Mouse (Mus musculus) liver, embryonic 14.5 days (tissue): ENCODE results near the gene Hist2h2ab. TPM values are rescaled to one million over a fixed set of nuclear protein-coding genes. Genes with fewer than 3 reads are reported as not detected.
"Not testable (repeated sequence)": the region's sequence is repeated elsewhere in the genome, so short reads cannot be mapped to it uniquely, and the experiment has no call there.

Experiments used
- ATAC-seq: fragments of 200-750 bp; cut with Nextera tagmentation; 2 replicates; pipeline ENCODE4 v1.8.0; 2017; ENCODE audit warnings: moderate number of reproducible peaks, mild to moderate bottlenecking, moderate library complexity; ENCODE audit not compliant: insufficient read depth
- DNase-seq, 3 experiments: peaks; one replicate each; pipeline ENCODE4 v3.0.0-alpha.2; 2012 to 2013; ENCODE audit warnings: low read depth in 3 of 3, low spot score in 3 of 3
- H3K27ac ChIP-seq: fragments of 300-500 bp; sonication (generic); 2 replicates; pipeline ENCODE4 v1.5.1; 2014; ENCODE audit warnings: moderate library complexity, mild to moderate bottlenecking, control low read depth, inconsistent platforms
- H3K27me3 ChIP-seq: fragments of 300-500 bp; sonication (generic); 2 replicates; pipeline ENCODE4 v1.6.1; 2014; ENCODE audit warnings: mild to moderate bottlenecking, low read length, moderate library complexity; ENCODE audit not compliant: control insufficient read depth, insufficient read depth
- H3K36me3 ChIP-seq: fragments of 300-500 bp; sonication (generic); replicated peaks from 2 replicates; pipeline ENCODE4 v1.6.1; 2014; ENCODE audit warnings: low read depth; ENCODE audit not compliant: control insufficient read depth, insufficient read depth
- H3K4me1 ChIP-seq, 2 experiments: fragments of 200-500 bp in 1 of 2; fragments of 300-500 bp in 1 of 2; sonication (generic) in 1 of 2; replicated peaks; 2 replicates each; pipeline ENCODE4 v1.6.1; 2012 to 2014; ENCODE audit warnings: antibody characterized with exemption in 1 of 2, inconsistent platforms in 1 of 2, low read length in 1 of 2; ENCODE audit not compliant: control insufficient read depth in 2 of 2, insufficient read depth in 2 of 2
- H3K4me2 ChIP-seq: fragments of 300-500 bp; sonication (generic); 2 replicates; pipeline ENCODE4 v1.6.1; 2014; ENCODE audit warnings: low read depth, mild to moderate bottlenecking, control low read depth, moderate library complexity
- H3K4me3 ChIP-seq, 2 experiments: fragments of 200-500 bp in 1 of 2; fragments of 300-500 bp in 1 of 2; sonication (generic) in 1 of 2; 2 replicates each; pipeline ENCODE4 v1.5.1; 2012 to 2014; ENCODE audit warnings: low read depth in 2 of 2, low read length in 2 of 2, mild to moderate bottlenecking in 2 of 2, control low read depth in 1 of 2, inconsistent platforms in 1 of 2, moderate library complexity in 1 of 2; ENCODE audit not compliant: insufficient read depth in 1 of 2
- H3K9ac ChIP-seq: fragments of 300-500 bp; sonication (generic); replicated peaks from 2 replicates; pipeline ENCODE4 v1.6.1; 2014; ENCODE audit warnings: mild to moderate bottlenecking, control low read depth, moderate library complexity
- H3K9me3 ChIP-seq: fragments of 300-500 bp; sonication (generic); 2 replicates; pipeline ENCODE4 v1.6.1; 2016; ENCODE audit warnings: low read length, mixed read lengths; ENCODE audit not compliant: control insufficient read depth
- CTCF ChIP-seq: IDR thresholded peaks from 2 replicates; pipeline ENCODE4 v1.5.1; 2016; ENCODE audit warnings: antibody characterized with exemption, low read depth, control low read depth
- EP300 ChIP-seq: IDR thresholded peaks from 2 replicates; pipeline ENCODE4 v1.6.1; 2016; ENCODE audit warnings: antibody characterized with exemption, low read depth
- WGBS: fragments of 180-500 bp; shearing (Covaris S2); extraction: QIAGEN DNeasy Blood & Tissue Kit; methylation state at CpG from one replicate; pipeline ENCODE4 v1.1.7; 2014; ENCODE audit not compliant: insufficient replicate concordance; 5-methylcytosine and 5-hydroxymethylcytosine counted together
- polyA plus RNA-seq, 2 experiments: library from polyadenylated mRNA; depleted of rRNA in 1 of 2; stranded (reverse) in 1 of 2; unstranded in 1 of 2; fragments of >200 nt; fragmentation: Nextera tagmentation in 1 of 2; extraction: Ambion mirVana in 1 of 2; gene quantifications; 2 replicates each; pipeline versions ENCODE4 v1.2.1 to v1.2.3; 2012 to 2014

Gene Hist2h2ab
- polyA plus RNA-seq, 2 experiments = 0.52 to 0.68 TPM

- ATAC-seq = no peak
- 22% methylated on average over 7 of the region's 7 CpGs for WGBS
- peak in 1 of 3 experiments; percentile 65 for DNase-seq
Measured at GRCm38 (mm10) chr3:96237335-96237903, 17.8 kb downstream of the Hist2h2ab start.

DNA sequence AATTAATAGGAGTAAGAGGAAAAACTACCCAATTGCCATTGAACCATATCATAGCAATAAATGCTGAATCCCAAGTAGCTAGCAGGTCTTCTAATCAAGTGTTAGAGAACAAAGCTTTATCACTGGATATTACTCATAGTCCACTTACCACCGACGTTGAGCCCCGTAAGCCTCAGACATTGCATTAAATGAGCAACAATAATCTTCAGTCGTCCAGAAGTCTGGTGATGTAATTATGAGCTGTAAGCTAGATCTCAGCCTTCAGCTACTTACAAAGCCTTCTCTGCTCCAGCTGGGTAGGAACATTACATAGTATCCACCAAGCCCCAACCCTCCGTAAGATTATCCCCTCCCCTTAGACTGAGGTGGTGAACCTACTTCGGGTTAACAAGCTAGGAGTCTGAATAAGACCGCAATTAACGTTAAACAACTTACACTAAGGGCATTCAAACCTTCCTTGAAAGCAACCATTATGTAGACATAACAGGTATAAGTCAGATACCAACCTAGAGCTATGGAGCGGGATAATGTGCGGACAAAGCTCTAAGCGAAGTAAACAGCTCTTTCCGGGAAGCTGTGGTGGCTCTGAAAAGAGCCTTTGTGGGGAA lies 18.3 kb downstream of the Hist2h2ab start:
- Histone ChIP-seq H3K27ac (peak overlapping the region; percentile 98), H3K27me3 (no peaks in the 10 kb centered on the region), H3K4me3 (peak overlapping the region; percentile 55 to 73), H3K9me3 (no peaks in the 10 kb centered on the region), H3K36me3 (no peaks in the 10 kb centered on the region), H3K4me2 (peak overlapping the region; percentile 92), H3K9ac (peak overlapping the region; percentile 95), H3K4me1 (peaks cover 9 to 19% of the 10 kb centered on the region in 2 experiments)
- peak in 2 of 3 experiments; percentile 61 to 76 for DNase-seq
- peak; percentile 0; the same call in 1 of the 2 replicates for ATAC-seq
- TF ChIP-seq EP300 = 0 out of 2 replicates have a peak, but pooled peaks have one; percentile 1
- no peak for TF ChIP-seq CTCF
- under 1% methylated on average over 12 of the region's 12 CpGs for WGBS

More at GRCm38 (mm10) chr3:96237335-96237903, 17.8 kb downstream of the Hist2h2ab start:
- Histone ChIP-seq H3K27ac (peak overlapping the region; percentile 98), H3K27me3 (no peaks in the 10 kb centered on the region), H3K9me3 (no peaks in the 10 kb centered on the region), H3K4me2 (peak overlapping the region; percentile 92), H3K4me1 (peaks cover 9 to 18% of the 10 kb centered on the region in 2 experiments), H3K36me3 (no peaks in the 10 kb centered on the region), H3K4me3 (peak overlapping the region; percentile 55 to 73), H3K9ac (peak overlapping the region; percentile 95)
- no peak for TF ChIP-seq CTCF
- peak; percentile 41 for TF ChIP-seq EP300

DNA sequence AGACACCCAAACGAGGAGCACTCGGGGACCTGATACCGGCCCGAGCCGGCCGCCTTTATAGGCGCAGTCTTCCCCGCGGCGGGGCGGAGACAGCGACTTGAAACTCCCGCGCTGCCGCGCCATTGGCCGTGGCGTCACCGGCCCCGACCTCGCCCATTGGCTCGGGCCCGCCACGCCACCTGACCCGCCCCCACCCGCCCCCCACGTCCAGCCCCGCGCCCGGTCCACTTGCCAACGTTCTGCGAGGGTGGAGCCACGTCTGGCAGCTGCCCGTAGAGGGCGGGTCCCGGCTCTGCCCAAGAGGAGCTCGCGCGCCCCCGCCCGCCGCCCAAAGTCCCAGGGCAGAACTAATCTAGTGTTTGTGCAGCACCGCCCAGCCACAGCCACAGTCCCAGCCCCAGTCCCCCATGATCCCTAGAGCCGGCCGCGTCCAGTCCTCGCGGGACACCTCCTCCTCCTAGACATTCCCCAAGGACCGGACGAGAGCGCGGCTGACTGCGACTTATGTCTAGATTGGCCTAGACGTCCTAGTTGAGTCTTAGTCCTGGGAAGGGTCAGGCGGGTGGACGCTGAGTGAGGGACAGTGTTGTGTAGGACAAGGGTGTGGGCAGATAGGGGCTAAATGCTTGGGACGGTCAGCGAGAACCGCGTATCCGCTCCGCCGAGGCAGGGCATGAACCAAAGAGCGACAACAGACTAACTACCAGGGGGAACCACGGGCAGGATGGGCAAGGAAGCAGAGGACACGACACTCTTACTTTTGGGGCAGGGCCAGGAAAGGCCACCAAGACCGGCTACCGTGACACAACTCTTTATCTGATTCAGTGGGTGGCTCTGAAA lies 19.5 kb downstream of the Hist2h2ab start, which contains the start of gene Hist2h3c2:
Gene Hist2h3c2 (minus strand): TSS at position 174 of the 840 bp plus-strand sequence.
- Histone ChIP-seq H3K4me1 (peaks cover 20 to 31% of the 10 kb centered on the region in 2 experiments), H3K9ac (peak within 1 kb of the TSS; percentile 95), H3K4me3 (peak within 1 kb of the TSS; percentile 57 to 73), H3K4me2 (peak within 1 kb of the TSS; percentile 92), H3K27ac (peak within 1 kb of the TSS; percentile 98)
- not testable (repeated sequence) for DNase-seq, H3K36me3 ChIP-seq, H3K9me3 ChIP-seq, H3K27me3 ChIP-seq
- WGBS = under 1% methylated on average over 19 of the region's 68 CpGs
- ATAC-seq = peak; percentile 78

GRCm38 (mm10) chr3:96239949-96240798 lies 20.5 kb downstream of the Hist2h2ab start, which contains the start of gene Hist2h2aa2:
Gene Hist2h2aa2, minus strand, starts transcription at chr3:96240276.
- peaks cover 25 to 38% of the 10 kb centered on the region in 2 experiments for H3K4me1 ChIP-seq
- 6% methylated on average over 20 of the region's 85 CpGs for WGBS

More at GRCm38 (mm10) chr3:96239949-96240798, 20.5 kb downstream of the Hist2h2ab start, which contains the start of gene Hist2h2aa2:
- ATAC-seq = peak; percentile 60
- Histone ChIP-seq H3K9ac (peak within 1 kb of the TSS; percentile 76), H3K4me2 (peak within 1 kb of the TSS; percentile 69), H3K27ac (peak within 1 kb of the TSS; percentile 86), H3K4me3 (peak within 1 kb of the TSS; percentile 43 to 57)
- TF ChIP-seq EP300 = peak; percentile 62
- DNase-seq, H3K36me3 ChIP-seq, H3K27me3 ChIP-seq, H3K9me3 ChIP-seq: not testable (repeated sequence)
